Mouse (Mus musculus) lung, embryonic 16.5 days (tissue): ENCODE results near the gene Actc1. TPM values are rescaled to one million over a fixed set of nuclear protein-coding genes. Genes with fewer than 3 reads are reported as not detected.
A peak's percentile ranks its signal among the peaks of the same experiment; 100 is the strongest.

Experiments used
- ATAC-seq: fragments of 200-750 bp; cut with Nextera tagmentation; 2 replicates; pipeline ENCODE4 v1.8.0; 2017; ENCODE audit warnings: low read depth, mild to moderate bottlenecking, moderate library complexity
- H3K27ac ChIP-seq: fragments of 300-500 bp; sonication (generic); 2 replicates; pipeline ENCODE4 v1.5.1; 2014; ENCODE audit warnings: mild to moderate bottlenecking, control low read depth, low read length
- H3K27me3 ChIP-seq: fragments of 300-500 bp; sonication (generic); 2 replicates; pipeline ENCODE4 v1.6.1; 2014; ENCODE audit warnings: low read depth, low read length, mixed read lengths; ENCODE audit not compliant: control insufficient read depth, insufficient read depth
- H3K36me3 ChIP-seq: fragments of 300-500 bp; sonication (generic); 2 replicates; pipeline ENCODE4 v1.6.1; 2014; ENCODE audit warnings: low read length; ENCODE audit not compliant: control insufficient read depth, insufficient read depth
- H3K4me1 ChIP-seq: fragments of 300-500 bp; sonication (generic); replicated peaks from 2 replicates; pipeline ENCODE4 v1.6.1; 2014; ENCODE audit warnings: low read length, mixed read lengths; ENCODE audit not compliant: control insufficient read depth, insufficient read depth
- H3K4me2 ChIP-seq: fragments of 300-500 bp; sonication (generic); 2 replicates; pipeline ENCODE4 v1.6.1; 2014; ENCODE audit warnings: low read depth, low read length, control low read depth
- H3K4me3 ChIP-seq: fragments of 300-500 bp; sonication (generic); 2 replicates; pipeline ENCODE4 v1.5.1; 2014; ENCODE audit warnings: mild to moderate bottlenecking, low read length, control low read depth
- H3K9ac ChIP-seq: fragments of 300-500 bp; sonication (generic); 2 replicates; pipeline ENCODE4 v1.6.1; 2014; ENCODE audit warnings: low read length, control low read depth
- H3K9me3 ChIP-seq: fragments of 300-500 bp; sonication (generic); 2 replicates; pipeline ENCODE4 v1.6.1; 2016; ENCODE audit warnings: low read length; ENCODE audit not compliant: control insufficient read depth
- WGBS: fragments of 180-500 bp; shearing (Covaris S2); extraction: QIAGEN DNeasy Blood & Tissue Kit; methylation state at CpG from one replicate; pipeline ENCODE4 v1.1.7; 2014; 5-methylcytosine and 5-hydroxymethylcytosine counted together
- polyA plus RNA-seq: library from polyadenylated mRNA; unstranded; fragments of >200 nt; fragmentation: Nextera tagmentation; extraction: Ambion mirVana; gene quantifications from 2 replicates; pipeline ENCODE4 v1.2.1, GENCODE M21; 2015

The Actc1 gene
- polyA plus RNA-seq, 1 experiment from 2014 or later: 403 TPM

DNA sequence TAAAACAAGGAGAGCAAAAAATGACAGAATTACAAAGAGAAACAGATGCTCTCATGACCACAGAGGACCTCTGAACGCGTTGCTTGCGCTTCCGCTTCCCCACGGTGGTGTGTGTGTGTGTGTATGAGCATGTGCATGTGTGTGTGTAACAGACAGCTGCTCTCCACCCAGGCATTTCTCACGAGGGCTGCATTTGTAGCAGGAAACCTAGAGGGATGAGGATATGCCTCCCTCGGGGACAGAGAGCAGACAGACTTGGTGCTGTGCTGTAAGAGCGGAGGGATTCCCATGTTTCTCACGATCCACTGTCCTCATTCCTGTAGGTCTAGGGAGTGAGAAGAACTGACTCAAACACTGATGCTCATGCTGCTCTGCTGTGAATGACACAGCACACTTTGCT lies 40.2 kb upstream of the Actc1 start:
- Histone ChIP-seq H3K4me3 (no peak overlapping the region), H3K9ac (no peak overlapping the region), H3K36me3 (no peaks in the 10 kb centered on the region), H3K27ac (no peak overlapping the region), H3K27me3 (no peaks in the 10 kb centered on the region), H3K4me2 (no peak overlapping the region), H3K4me1 (no peaks in the 10 kb centered on the region; the same call in 1 of the 2 replicates), H3K9me3 (no peaks in the 10 kb centered on the region)
- WGBS: 59% methylated on average over 9 of the region's 9 CpGs
- peak; percentile 49; the same call in 1 of the 2 replicates for ATAC-seq

DNA sequence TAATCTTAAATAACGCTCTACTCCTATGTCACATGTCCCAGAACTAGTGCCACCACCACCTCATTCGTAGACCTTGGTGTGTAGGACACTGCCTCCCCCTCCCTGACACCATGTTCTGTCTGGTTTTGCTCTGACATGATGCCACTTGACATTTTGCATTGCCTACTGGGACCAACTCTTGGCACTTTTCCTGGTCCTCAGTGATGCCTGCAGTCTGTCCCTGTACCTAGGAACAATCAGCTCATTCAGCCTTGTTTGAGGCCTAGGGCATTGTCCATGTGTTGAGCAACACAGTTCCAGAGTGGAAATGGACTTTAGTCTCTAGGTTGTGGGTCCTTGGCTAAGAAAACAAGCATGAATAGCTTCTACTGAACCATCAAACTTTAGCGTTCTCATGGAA lies 36.5 kb upstream of the Actc1 start:
- ATAC-seq: no peak
- H3K9me3 ChIP-seq: no peaks in the 10 kb centered on the region
- WGBS: 91% methylated on average over 3 of the region's 3 CpGs
- H3K36me3 ChIP-seq: no peaks in the 10 kb centered on the region
- no peak overlapping the region for H3K27ac ChIP-seq
- no peaks in the 10 kb centered on the region; the same call in 1 of the 2 replicates for H3K4me1 ChIP-seq
- H3K9ac ChIP-seq: no peak overlapping the region
- no peak overlapping the region for H3K4me2 ChIP-seq
- H3K27me3 ChIP-seq: no peaks in the 10 kb centered on the region
- no peak overlapping the region for H3K4me3 ChIP-seq

DNA sequence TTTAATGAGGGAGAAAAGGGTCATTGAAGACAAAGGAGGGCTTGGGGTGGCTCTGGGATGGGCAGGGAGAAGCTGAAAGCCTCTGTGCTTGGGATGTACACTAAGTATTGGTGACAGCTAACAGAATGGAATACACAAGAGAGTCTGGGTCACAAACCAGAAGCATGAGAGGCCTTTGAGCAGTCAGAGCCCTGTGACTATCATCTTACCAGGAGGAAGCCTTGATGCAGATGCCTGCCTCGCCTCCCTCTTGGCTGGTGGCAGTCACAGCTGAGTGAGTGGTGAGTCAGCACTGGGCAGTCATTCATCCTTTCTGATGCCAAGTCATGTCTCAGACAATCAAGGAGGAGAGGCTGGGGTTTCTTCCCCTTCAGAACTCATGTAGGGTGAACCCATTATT lies 33.9 kb upstream of the Actc1 start:
- H3K9me3 ChIP-seq: no peaks in the 10 kb centered on the region
- 69% methylated on average over 1 of the region's 1 CpGs for WGBS
- H3K4me2 ChIP-seq: no peak overlapping the region
- H3K36me3 ChIP-seq: no peaks in the 10 kb centered on the region
- no peaks in the 10 kb centered on the region for H3K27me3 ChIP-seq
- no peak overlapping the region for H3K9ac ChIP-seq
- no peak overlapping the region for H3K4me3 ChIP-seq
- no peaks in the 10 kb centered on the region for H3K4me1 ChIP-seq
- no peak for ATAC-seq
- no peak overlapping the region for H3K27ac ChIP-seq

DNA sequence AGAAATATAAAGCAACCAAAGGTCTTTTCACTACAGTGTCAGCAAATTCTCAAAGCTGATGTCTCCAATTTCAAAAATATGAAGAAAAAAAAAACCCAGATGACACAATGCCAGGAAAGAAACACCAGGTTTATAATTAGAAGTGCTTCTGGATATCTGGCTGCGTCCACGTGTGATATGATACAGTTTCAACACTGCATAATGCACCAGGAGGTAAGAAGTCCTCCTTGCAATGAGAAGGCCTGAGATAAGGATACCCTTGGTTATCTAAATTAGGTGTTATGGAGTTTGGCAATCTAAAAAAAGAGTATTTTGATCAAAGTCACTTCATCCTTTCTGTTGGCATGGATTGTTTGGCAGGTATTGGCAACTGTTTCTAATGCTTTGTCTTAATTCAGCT lies 18.5 kb upstream of the Actc1 start:
- ATAC-seq: no peak
- Histone ChIP-seq H3K9me3 (no peaks in the 10 kb centered on the region), H3K9ac (no peak overlapping the region), H3K27me3 (no peaks in the 10 kb centered on the region), H3K36me3 (no peaks in the 10 kb centered on the region), H3K4me3 (no peak overlapping the region), H3K4me1 (no peaks in the 10 kb centered on the region), H3K27ac (no peak overlapping the region), H3K4me2 (no peak overlapping the region)
- WGBS: 60% methylated on average over 2 of the region's 2 CpGs

DNA sequence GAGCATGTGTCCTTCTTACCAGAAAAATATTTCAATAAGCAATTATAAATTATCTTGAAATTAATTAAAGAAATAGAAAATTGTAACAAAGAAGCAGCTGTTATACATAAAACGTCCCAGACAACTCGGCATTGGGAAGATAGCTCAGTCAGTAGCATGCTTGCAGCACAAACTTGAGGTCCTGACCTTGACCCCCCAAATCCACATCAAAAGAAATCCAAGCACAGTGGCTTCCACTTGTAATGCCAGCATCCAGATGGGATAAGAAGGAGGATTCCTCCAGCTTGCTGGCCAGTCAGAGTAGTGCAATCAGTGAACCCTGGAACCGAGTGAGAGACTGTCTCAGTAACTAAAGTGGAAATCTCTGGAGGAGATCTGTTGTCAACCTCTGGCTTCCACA lies 12.9 kb upstream of the Actc1 start:
- Histone ChIP-seq H3K4me2 (no peak overlapping the region), H3K36me3 (no peaks in the 10 kb centered on the region), H3K27me3 (no peaks in the 10 kb centered on the region), H3K4me3 (no peak overlapping the region), H3K9me3 (no peaks in the 10 kb centered on the region), H3K27ac (no peak overlapping the region), H3K9ac (no peak overlapping the region), H3K4me1 (no peaks in the 10 kb centered on the region)
- no peak for ATAC-seq
- WGBS: 72% methylated on average over 3 of the region's 3 CpGs

DNA sequence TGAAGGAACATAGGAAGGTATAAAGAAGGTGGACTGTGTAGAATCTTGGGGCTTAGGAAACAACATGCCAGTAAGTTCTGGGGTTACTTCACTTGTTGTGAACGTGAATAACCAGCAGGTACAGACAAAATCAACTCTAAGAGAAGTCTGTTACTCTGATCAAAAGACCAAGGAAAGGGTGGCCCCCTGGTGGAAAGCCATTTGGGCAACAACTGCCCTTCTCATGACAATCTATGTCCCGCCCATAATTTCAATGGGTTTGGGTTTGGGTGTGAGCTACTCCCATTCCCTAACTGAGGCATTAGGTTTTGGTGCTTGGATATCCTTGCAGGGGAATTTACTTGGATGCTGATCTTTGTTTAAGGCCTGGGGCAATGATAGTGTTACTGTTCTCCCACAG lies 10.7 kb upstream of the Actc1 start:
- Histone ChIP-seq H3K36me3 (no peaks in the 10 kb centered on the region), H3K9me3 (no peaks in the 10 kb centered on the region), H3K9ac (no peak overlapping the region), H3K27me3 (no peaks in the 10 kb centered on the region), H3K4me1 (no peaks in the 10 kb centered on the region), H3K4me3 (no peak overlapping the region), H3K27ac (no peak overlapping the region), H3K4me2 (no peak overlapping the region)
- no peak for ATAC-seq
- 37% methylated on average over 2 of the region's 2 CpGs for WGBS

DNA sequence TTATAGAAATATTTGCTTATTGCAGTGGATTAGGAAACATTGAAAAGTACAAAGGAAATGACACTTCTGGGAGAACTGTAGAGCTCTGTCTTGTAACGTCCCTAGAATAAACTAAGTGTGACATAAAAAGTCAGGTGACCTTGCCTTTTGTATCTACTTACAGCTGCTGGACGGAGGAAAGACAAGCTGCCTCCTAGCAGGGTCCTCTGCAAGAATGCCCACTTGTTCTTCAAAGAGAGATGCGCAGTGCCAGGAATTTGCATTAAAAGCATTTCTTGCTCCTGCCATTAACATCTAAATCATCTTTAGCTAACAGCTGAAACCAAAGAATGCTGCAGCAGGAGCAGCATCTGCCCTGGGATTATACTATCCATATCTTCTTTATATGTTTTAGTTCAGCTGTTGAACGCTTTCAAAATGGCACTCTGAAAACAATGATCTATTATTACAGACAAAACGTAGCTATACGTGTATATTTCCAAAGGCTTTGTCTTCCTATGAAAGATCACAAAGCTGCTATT lies 6.8 kb upstream of the Actc1 start:
- Histone ChIP-seq H3K4me2 (no peak overlapping the region), H3K4me1 (0 out of 2 replicates have a peak, but pooled peaks cover 2% of the 10 kb centered on the region), H3K4me3 (no peak overlapping the region), H3K27ac (no peak overlapping the region), H3K9me3 (no peaks in the 10 kb centered on the region), H3K9ac (no peak overlapping the region), H3K36me3 (no peaks in the 10 kb centered on the region), H3K27me3 (no peaks in the 10 kb centered on the region)
- no peak for ATAC-seq
- WGBS: 49% methylated on average over 6 of the region's 6 CpGs

DNA sequence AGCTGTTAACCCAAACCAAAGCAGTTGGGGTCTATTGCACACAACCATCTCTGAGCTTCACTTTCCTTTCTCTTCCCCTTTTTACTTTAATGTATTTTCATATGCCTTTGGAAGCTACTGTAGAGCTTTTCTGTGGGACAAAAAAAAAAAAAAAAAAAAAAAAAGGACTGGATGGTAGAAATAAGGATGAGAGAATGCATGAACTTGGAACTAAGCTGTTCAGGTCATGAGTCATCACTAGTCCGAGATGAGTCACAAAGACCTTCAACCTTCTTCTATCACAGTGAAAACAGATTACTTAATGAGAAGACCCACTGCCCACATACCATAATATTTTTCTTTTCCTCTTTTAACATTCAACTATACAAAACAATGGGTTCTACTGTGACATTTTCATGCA lies 6.3 kb upstream of the Actc1 start:
- ATAC-seq: no peak

DNA sequence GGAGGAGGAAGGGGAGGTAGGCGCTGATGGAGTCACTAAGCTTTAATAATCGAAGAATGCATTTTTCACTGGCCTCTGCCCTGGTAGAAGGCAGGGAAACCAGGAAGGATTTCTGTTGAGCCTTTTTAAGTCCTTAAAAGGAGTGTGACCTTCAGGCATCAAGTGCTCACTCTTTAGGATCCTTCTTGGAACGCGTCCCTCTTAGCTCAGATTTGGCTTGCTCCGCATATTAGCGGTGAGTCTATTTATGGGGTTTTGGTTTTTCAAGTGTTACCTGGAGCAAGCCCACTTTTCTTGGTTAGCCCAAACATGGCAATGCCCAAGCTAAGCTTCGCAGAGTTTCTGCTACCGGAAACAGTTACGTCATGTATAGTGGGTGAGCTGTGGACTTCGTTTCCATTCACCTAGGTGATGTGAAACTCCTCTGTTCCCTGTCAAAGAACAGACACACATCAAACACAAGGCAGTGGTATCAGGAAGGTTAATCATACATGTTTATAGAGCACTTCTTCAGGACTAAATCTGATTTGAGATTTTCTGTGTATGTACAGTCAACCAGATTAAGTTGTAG lies 5.0 kb upstream of the Actc1 start:
- Histone ChIP-seq H3K27me3 (no peaks in the 10 kb centered on the region), H3K36me3 (no peaks in the 10 kb centered on the region), H3K9ac (no peak overlapping the region), H3K27ac (no peak overlapping the region), H3K9me3 (no peaks in the 10 kb centered on the region), H3K4me2 (no peak overlapping the region), H3K4me3 (no peak overlapping the region), H3K4me1 (0 out of 2 replicates have a peak, but pooled peaks cover 2% of the 10 kb centered on the region)
- WGBS: 72% methylated on average over 10 of the region's 10 CpGs
- no peak for ATAC-seq

More for the DNA sequence above, 6.3 kb upstream of the Actc1 start:
- Histone ChIP-seq H3K4me2 (no peak overlapping the region), H3K36me3 (no peaks in the 10 kb centered on the region), H3K4me1 (0 out of 2 replicates have a peak, but pooled peaks cover 2% of the 10 kb centered on the region), H3K27me3 (no peaks in the 10 kb centered on the region), H3K27ac (no peak overlapping the region), H3K9ac (no peak overlapping the region), H3K4me3 (no peak overlapping the region), H3K9me3 (no peaks in the 10 kb centered on the region)
- 52% methylated on average over 1 of the region's 1 CpGs for whole genome bisulfite sequencing
